Mouse (Mus musculus) MEL (cell line): ENCODE results near the gene Dock4. TPM values are rescaled to one million over a fixed set of nuclear protein-coding genes. Genes with fewer than 3 reads are reported as not detected.

ENCODE experiments used
- DNase-seq: peaks from one replicate; pipeline ENCODE4 v3.0.0; 2011; ENCODE audit warnings: low read depth, low spot score
- H3K27ac ChIP-seq: 2 replicates; pipeline ENCODE4 v1.5.1; 2012; ENCODE audit warnings: low read depth, mild to moderate bottlenecking, control low read depth, low read length, moderate library complexity; ENCODE audit not compliant: control insufficient read depth
- H3K27me3 ChIP-seq, 2 experiments: fragments of 150-350 bp in 1 of 2; sonication (generic) in 1 of 2; 2 replicates each; pipeline ENCODE4 v1.6.1; 2012; ENCODE audit warnings: low read length in 2 of 2, mild to moderate bottlenecking in 2 of 2, improper control_type of control experiment in 1 of 2, moderate library complexity in 1 of 2; ENCODE audit not compliant: insufficient read depth in 2 of 2, control insufficient read depth in 1 of 2
- H3K36me3 ChIP-seq, 2 experiments: 2 replicates each; pipeline ENCODE4 v1.6.1; 2012 to 2014; ENCODE audit warnings: low read length in 2 of 2, improper control_type of control experiment in 1 of 2, inconsistent platforms in 1 of 2, mild to moderate bottlenecking in 1 of 2; ENCODE audit not compliant: insufficient read depth in 2 of 2, control insufficient read depth in 1 of 2
- H3K4me1 ChIP-seq, 2 experiments: fragments of 150-350 bp in 1 of 2; sonication (generic) in 1 of 2; 2 replicates each; pipeline ENCODE4 v1.6.1; 2012; ENCODE audit warnings: low read length in 2 of 2, improper control_type of control experiment in 1 of 2, mild to moderate bottlenecking in 1 of 2; ENCODE audit not compliant: insufficient read depth in 2 of 2, control insufficient read depth in 1 of 2
- H3K4me3 ChIP-seq, 2 experiments: fragments of 150-350 bp in 1 of 2; sonication (generic) in 1 of 2; 2 replicates each; pipeline ENCODE4 v1.5.1; 2012; ENCODE audit warnings: low read depth in 2 of 2, low read length in 2 of 2, mild to moderate bottlenecking in 2 of 2, moderate library complexity in 2 of 2, control low read depth in 1 of 2, improper control_type of control experiment in 1 of 2; ENCODE audit not compliant: control insufficient read depth in 1 of 2, insufficient read depth in 1 of 2
- H3K79me2 ChIP-seq: 2 replicates; pipeline ENCODE4 v1.6.1; 2012; ENCODE audit warnings: mild to moderate bottlenecking, low read length, moderate library complexity; ENCODE audit not compliant: control insufficient read depth, poor library complexity, insufficient read depth
- H3K9ac ChIP-seq: 2 replicates; pipeline ENCODE4 v1.6.1; 2012; ENCODE audit warnings: low read depth, mild to moderate bottlenecking, control low read depth, low read length, moderate library complexity; ENCODE audit not compliant: control insufficient read depth, poor library complexity, severe bottlenecking
- H3K9me3 ChIP-seq: fragments of 150-350 bp; sonication (generic); replicated peaks from 2 replicates; pipeline ENCODE4 v1.6.1; 2012; ENCODE audit warnings: mild to moderate bottlenecking, low read length, improper control_type of control experiment, moderate library complexity; ENCODE audit not compliant: insufficient read depth
- CHD2 ChIP-seq: IDR thresholded peaks from 2 replicates; pipeline ENCODE4 v1.6.1; 2011; ENCODE audit warnings: low read length, improper control_type of control experiment
- E2F4 ChIP-seq: IDR thresholded peaks from 2 replicates; pipeline ENCODE4 v1.6.1; 2011; ENCODE audit warnings: low read depth, low read length, improper control_type of control experiment, borderline replicate concordance
- JUND ChIP-seq: IDR thresholded peaks from 2 replicates; pipeline ENCODE4 v1.6.1; 2011; ENCODE audit warnings: low read depth, mild to moderate bottlenecking, improper control_type of control experiment, low read length
- MAX ChIP-seq: IDR thresholded peaks from 2 replicates; pipeline ENCODE4 v1.6.1; 2011; ENCODE audit warnings: low read length, improper control_type of control experiment
- MAZ ChIP-seq: IDR thresholded peaks from 2 replicates; pipeline ENCODE4 v1.6.1; 2012; ENCODE audit warnings: low read depth, mild to moderate bottlenecking, inconsistent platforms, low read length, improper control_type of control experiment
- MEF2A ChIP-seq: IDR thresholded peaks from 2 replicates; pipeline ENCODE4 v1.6.1; 2014; ENCODE audit warnings: low read depth, mild to moderate bottlenecking, inconsistent platforms, low read length, improper control_type of control experiment; ENCODE audit not compliant: poor library complexity, insufficient replicate concordance, severe bottlenecking; ENCODE audit errors: extremely low read depth
- MXI1 ChIP-seq: IDR thresholded peaks from 2 replicates; pipeline ENCODE4 v1.6.1; 2011; ENCODE audit warnings: mild to moderate bottlenecking, low read depth, low read length, improper control_type of control experiment
- MYB ChIP-seq: IDR thresholded peaks from 2 replicates; pipeline ENCODE4 v1.6.1; 2011; ENCODE audit warnings: mild to moderate bottlenecking, low read depth, low read length, improper control_type of control experiment
- NELFE ChIP-seq: IDR thresholded peaks from 2 replicates; pipeline ENCODE4 v1.6.1; 2011; ENCODE audit warnings: low read depth, low read length, improper control_type of control experiment
- NRF1 ChIP-seq: IDR thresholded peaks from 2 replicates; pipeline ENCODE4 v1.6.1; 2014; ENCODE audit warnings: low read depth, mild to moderate bottlenecking, inconsistent platforms, low read length, improper control_type of control experiment, moderate library complexity; ENCODE audit not compliant: poor library complexity, insufficient read depth, severe bottlenecking
- RAD21 ChIP-seq: IDR thresholded peaks from 2 replicates; pipeline ENCODE4 v1.6.1; 2011; ENCODE audit warnings: mild to moderate bottlenecking, low read depth, low read length, improper control_type of control experiment
- TAL1 ChIP-seq: IDR thresholded peaks from 2 replicates; pipeline ENCODE4 v1.6.1; 2012; ENCODE audit warnings: mild to moderate bottlenecking, inconsistent platforms, low read length, moderate library complexity, mixed read lengths
- UBTF ChIP-seq: IDR thresholded peaks from 2 replicates; pipeline ENCODE4 v1.6.1; 2012; ENCODE audit warnings: low read depth, mild to moderate bottlenecking, inconsistent platforms, low read length, improper control_type of control experiment, moderate library complexity, borderline replicate concordance; ENCODE audit not compliant: insufficient read depth
- USF2 ChIP-seq, 2 experiments: IDR thresholded peaks; 2 replicates each; pipeline ENCODE4 v1.6.1; 2011 to 2012; ENCODE audit warnings: improper control_type of control experiment in 2 of 2, low read length in 2 of 2, borderline replicate concordance in 1 of 2, inconsistent platforms in 1 of 2, low read depth in 1 of 2, mild to moderate bottlenecking in 1 of 2; ENCODE audit not compliant: insufficient read depth in 1 of 2
- ZC3H11A ChIP-seq: IDR thresholded peaks from 2 replicates; pipeline ENCODE4 v1.6.1; 2012; ENCODE audit warnings: low read depth, mild to moderate bottlenecking, inconsistent platforms, low read length, improper control_type of control experiment
- ZNF384 ChIP-seq: IDR thresholded peaks from 2 replicates; pipeline ENCODE4 v1.6.1; 2012; ENCODE audit warnings: low read depth, mild to moderate bottlenecking, inconsistent platforms, low read length, improper control_type of control experiment
- polyA plus RNA-seq, 2 experiments: library from polyadenylated mRNA; stranded (reverse) in 1 of 2; unstranded in 1 of 2; fragments of >175 nt in 1 of 2; fragments of >200 nt in 1 of 2; gene quantifications; 2 replicates each; pipeline versions ENCODE4 v1.2.1 to v1.2.4; 2012; ENCODE audit warnings: low replicate concordance in 2 of 2, low read depth in 1 of 2; ENCODE audit not compliant: insufficient read length in 2 of 2, insufficient read depth in 1 of 2, missing spikeins in 1 of 2
- total RNA-seq: library from RNA; depleted of rRNA; stranded (reverse); fragments of 300-350 nt; gene quantifications from 2 replicates; pipeline ENCODE4 v1.2.3, GENCODE M21; 2012

The Dock4 gene
- total and polyA plus RNA-seq, 3 experiments: 0.08 to 0.17 TPM; not detected in 1

DNA sequence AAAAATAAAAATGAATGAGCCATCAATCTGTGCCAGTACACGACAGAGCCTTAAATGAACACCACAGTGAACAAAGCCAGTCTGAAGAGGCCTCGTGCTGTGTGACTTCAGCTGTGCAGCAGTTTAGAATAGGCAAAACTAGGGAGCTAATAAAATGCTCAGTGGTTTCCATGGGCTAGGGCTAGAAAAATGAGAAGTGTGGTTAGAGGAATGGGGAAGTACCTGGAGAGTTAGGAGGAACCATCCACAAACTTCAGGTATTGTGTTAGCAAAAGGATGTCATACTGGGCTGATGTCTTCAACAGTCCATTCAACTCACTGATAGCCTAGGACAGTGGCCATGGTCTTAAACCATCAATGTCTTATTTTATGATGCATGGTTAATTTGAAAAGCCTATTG lies 263.3 kb downstream of the Dock4 start:
- H3K79me2 ChIP-seq: no peaks in the 10 kb centered on the region
- no peaks in the 10 kb centered on the region for H3K9me3 ChIP-seq
- DNase-seq: peak; percentile 6
- H3K27me3 ChIP-seq: no peaks in the 10 kb centered on the region
- no peak overlapping the region for H3K9ac ChIP-seq
- TF ChIP-seq CHD2: no peak
- TF ChIP-seq MAX: no peak
- no peak for TF ChIP-seq RAD21
- no peak for TF ChIP-seq MXI1
- no peak for TF ChIP-seq TAL1
- no peak for TF ChIP-seq MEF2A
- no peak for TF ChIP-seq USF2 (IDR thresholded peaks at IDR 0.05; ENCODE audit: borderline replicate concordance in 1 of 2, insufficient read depth in 1 of 2, low read depth in 1 of 2, low read length in 2 of 2)
- no peak for TF ChIP-seq MYB
- no peak for TF ChIP-seq UBTF
- TF ChIP-seq ZNF384: no peak
- no peak for TF ChIP-seq MAZ
- TF ChIP-seq NELFE: no peak
- no peak for TF ChIP-seq NRF1
- TF ChIP-seq JUND: no peak
- no peak overlapping the region for H3K27ac ChIP-seq
- H3K4me3 ChIP-seq: no peak overlapping the region
- H3K36me3 ChIP-seq: no peaks in the 10 kb centered on the region
- no peaks in the 10 kb centered on the region for H3K4me1 ChIP-seq

DNA sequence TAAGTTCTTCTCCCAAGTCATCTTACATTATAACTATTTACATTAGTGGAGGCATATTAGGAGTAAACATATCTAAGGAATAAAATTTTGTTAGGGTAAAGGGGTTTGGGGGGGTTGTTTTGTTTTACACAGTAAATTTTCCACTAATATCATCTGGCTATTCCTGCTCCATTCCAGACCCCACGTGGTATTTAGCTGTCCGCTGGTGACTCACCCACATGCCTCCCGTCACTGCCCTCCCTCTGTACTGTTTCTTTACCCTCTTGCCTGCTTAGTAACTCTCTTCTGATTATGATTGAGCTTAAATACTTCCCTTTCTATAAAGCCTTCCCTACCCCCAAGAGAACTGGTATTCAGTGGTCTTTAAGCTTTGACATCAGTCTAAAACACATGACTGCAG lies 266.5 kb downstream of the Dock4 start:
- H3K79me2 ChIP-seq: no peaks in the 10 kb centered on the region
- H3K4me3 ChIP-seq: no peak overlapping the region
- H3K4me1 ChIP-seq: no peaks in the 10 kb centered on the region
- H3K9me3 ChIP-seq: no peaks in the 10 kb centered on the region
- no peak overlapping the region for H3K27ac ChIP-seq
- no peaks in the 10 kb centered on the region for H3K36me3 ChIP-seq
- no peak overlapping the region for H3K9ac ChIP-seq
- no peak for TF ChIP-seq RAD21
- DNase-seq: no peak
- H3K27me3 ChIP-seq: no peaks in the 10 kb centered on the region

DNA sequence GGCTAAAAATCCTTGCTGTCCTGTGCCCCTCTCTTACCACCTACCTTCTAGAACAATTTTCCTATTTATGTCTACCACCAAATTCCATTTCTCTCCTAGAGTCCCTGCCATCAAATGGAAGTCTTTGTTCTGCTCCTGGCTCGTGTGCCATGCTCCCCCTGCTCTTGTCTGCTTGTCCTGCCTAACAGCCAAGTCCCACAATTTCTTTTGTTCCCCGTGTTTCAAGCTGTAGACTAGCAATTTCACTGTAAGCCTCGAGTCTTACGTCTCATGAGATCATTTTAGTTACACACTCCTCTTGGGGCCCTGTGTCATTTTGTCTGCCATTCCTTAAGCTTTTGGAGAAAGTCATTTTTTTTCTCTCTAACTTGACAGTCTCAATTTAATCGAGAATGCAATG lies 268.5 kb downstream of the Dock4 start:
- no peak for DNase-seq
- no peak overlapping the region for H3K4me3 ChIP-seq
- no peaks in the 10 kb centered on the region for H3K36me3 ChIP-seq
- no peaks in the 10 kb centered on the region for H3K79me2 ChIP-seq
- H3K4me1 ChIP-seq: no peaks in the 10 kb centered on the region
- no peak overlapping the region for H3K27ac ChIP-seq
- no peaks in the 10 kb centered on the region for H3K27me3 ChIP-seq
- H3K9me3 ChIP-seq: no peaks in the 10 kb centered on the region
- TF ChIP-seq ZC3H11A (no peak), NELFE (no peak), E2F4 (no peak), MAX (no peak)
- TF ChIP-seq, all 39 proteins: peak for 0
- H3K9ac ChIP-seq: no peak overlapping the region
